Mouse (Mus musculus) lung, embryonic 16.5 days (tissue): Measurements from ENCODE around the gene Ipo13. TPM values are rescaled to one million over a fixed set of nuclear protein-coding genes. Genes with fewer than 3 reads are reported as not detected.

Experiments
- ATAC-seq: fragments of 200-750 bp; cut with Nextera tagmentation; 2 replicates; pipeline ENCODE4 v1.8.0; 2017; ENCODE audit warnings: low read depth, mild to moderate bottlenecking, moderate library complexity
- H3K27ac ChIP-seq: fragments of 300-500 bp; sonication (generic); 2 replicates; pipeline ENCODE4 v1.5.1; 2014; ENCODE audit warnings: mild to moderate bottlenecking, control low read depth, low read length
- H3K27me3 ChIP-seq: fragments of 300-500 bp; sonication (generic); 2 replicates; pipeline ENCODE4 v1.6.1; 2014; ENCODE audit warnings: low read depth, low read length, mixed read lengths; ENCODE audit not compliant: control insufficient read depth, insufficient read depth
- H3K36me3 ChIP-seq: fragments of 300-500 bp; sonication (generic); 2 replicates; pipeline ENCODE4 v1.6.1; 2014; ENCODE audit warnings: low read length; ENCODE audit not compliant: control insufficient read depth, insufficient read depth
- H3K4me1 ChIP-seq: fragments of 300-500 bp; sonication (generic); replicated peaks from 2 replicates; pipeline ENCODE4 v1.6.1; 2014; ENCODE audit warnings: low read length, mixed read lengths; ENCODE audit not compliant: control insufficient read depth, insufficient read depth
- H3K4me2 ChIP-seq: fragments of 300-500 bp; sonication (generic); 2 replicates; pipeline ENCODE4 v1.6.1; 2014; ENCODE audit warnings: low read depth, low read length, control low read depth
- H3K4me3 ChIP-seq: fragments of 300-500 bp; sonication (generic); 2 replicates; pipeline ENCODE4 v1.5.1; 2014; ENCODE audit warnings: mild to moderate bottlenecking, low read length, control low read depth
- H3K9ac ChIP-seq: fragments of 300-500 bp; sonication (generic); 2 replicates; pipeline ENCODE4 v1.6.1; 2014; ENCODE audit warnings: low read length, control low read depth
- H3K9me3 ChIP-seq: fragments of 300-500 bp; sonication (generic); 2 replicates; pipeline ENCODE4 v1.6.1; 2016; ENCODE audit warnings: low read length; ENCODE audit not compliant: control insufficient read depth
- WGBS: fragments of 180-500 bp; shearing (Covaris S2); extraction: QIAGEN DNeasy Blood & Tissue Kit; methylation state at CpG from one replicate; pipeline ENCODE4 v1.1.7; 2014; 5-methylcytosine and 5-hydroxymethylcytosine counted together
- polyA plus RNA-seq: library from polyadenylated mRNA; unstranded; fragments of >200 nt; fragmentation: Nextera tagmentation; extraction: Ambion mirVana; gene quantifications from 2 replicates; pipeline ENCODE4 v1.2.1, GENCODE M21; 2015

Gene Ipo13
- polyA plus RNA-seq, 1 experiment from 2014 or later, result 41.5 TPM

- Histone ChIP-seq H3K4me3 (no peak overlapping the region), H3K9me3 (no peaks in the 10 kb centered on the region), H3K4me2 (no peak overlapping the region), H3K27ac (no peak overlapping the region), H3K27me3 (no peaks in the 10 kb centered on the region), H3K4me1 (peaks cover 25% of the 10 kb centered on the region), H3K36me3 (no peaks in the 10 kb centered on the region), H3K9ac (no peak overlapping the region)
- no peak for ATAC-seq
- WGBS, result 79% methylated on average over 4 of the region's 4 CpGs
Observed at GRCm38 (mm10) chr4:117917402-117917801, 2.6 kb upstream of the Ipo13 start.

- peaks cover 9% of the 10 kb centered on the region; the same call in 1 of the 2 replicates for H3K36me3 ChIP-seq
- H3K27me3 ChIP-seq, result no peaks in the 10 kb centered on the region
- H3K4me2 ChIP-seq, result no peak overlapping the region
- H3K27ac ChIP-seq, result no peak overlapping the region
- no peak for ATAC-seq
- H3K4me1 ChIP-seq, result peaks cover 27% of the 10 kb centered on the region
- no peaks in the 10 kb centered on the region for H3K9me3 ChIP-seq
- H3K9ac ChIP-seq, result no peak overlapping the region
- H3K4me3 ChIP-seq, result no peak overlapping the region
- 62% methylated on average over 5 of the region's 5 CpGs for WGBS
Observed at GRCm38 (mm10) chr4:117916386-117916785, 1.6 kb upstream of the Ipo13 start.

- no peak for ATAC-seq
- WGBS, result 2% methylated on average over 19 of the region's 19 CpGs
- Histone ChIP-seq H3K4me3 (peak overlapping the region; percentile 83), H3K36me3 (peaks cover 9% of the 10 kb centered on the region; the same call in 1 of the 2 replicates), H3K27ac (no peak overlapping the region), H3K4me2 (peak overlapping the region; percentile 100), H3K9me3 (no peaks in the 10 kb centered on the region), H3K27me3 (no peaks in the 10 kb centered on the region), H3K9ac (peak overlapping the region; percentile 86), H3K4me1 (peaks cover 27% of the 10 kb centered on the region)
Observed at GRCm38 (mm10) chr4:117915489-117916105, 798 bp upstream of the Ipo13 start.

GRCm38 (mm10) chr4:117914031-117914430, 768 bp downstream of the Ipo13 start:
- Histone ChIP-seq H3K9me3 (no peaks in the 10 kb centered on the region), H3K27ac (no peak overlapping the region), H3K4me1 (peaks cover 27% of the 10 kb centered on the region), H3K4me2 (peak overlapping the region; percentile 100), H3K9ac (peak overlapping the region; percentile 86), H3K36me3 (peaks cover 9% of the 10 kb centered on the region; the same call in 1 of the 2 replicates), H3K4me3 (peak overlapping the region; percentile 83), H3K27me3 (no peaks in the 10 kb centered on the region)
- ATAC-seq, result peak; percentile 2; the same call in 1 of the 2 replicates
- WGBS, result 16% methylated on average over 8 of the region's 8 CpGs

GRCm38 (mm10) chr4:117913421-117913820, 1.4 kb downstream of the Ipo13 start:
- H3K27me3 ChIP-seq, result no peaks in the 10 kb centered on the region
- peak overlapping the region; percentile 100 for H3K4me2 ChIP-seq
- H3K4me3 ChIP-seq, result peak overlapping the region; percentile 83
- H3K36me3 ChIP-seq, result peaks cover 9% of the 10 kb centered on the region; the same call in 1 of the 2 replicates
- H3K9me3 ChIP-seq, result no peaks in the 10 kb centered on the region
- ATAC-seq, result no peak
- H3K9ac ChIP-seq, result no peak overlapping the region
- H3K4me1 ChIP-seq, result peaks cover 31% of the 10 kb centered on the region
- no peak overlapping the region for H3K27ac ChIP-seq
- WGBS, result 39% methylated on average over 3 of the region's 3 CpGs

- no peak for ATAC-seq
- H3K9me3 ChIP-seq, result no peaks in the 10 kb centered on the region
- no peak overlapping the region for H3K27ac ChIP-seq
- H3K4me1 ChIP-seq, result peaks cover 28% of the 10 kb centered on the region
- no peak overlapping the region for H3K4me3 ChIP-seq
- no peaks in the 10 kb centered on the region for H3K27me3 ChIP-seq
- H3K36me3 ChIP-seq, result peaks cover 9% of the 10 kb centered on the region; the same call in 1 of the 2 replicates
- H3K4me2 ChIP-seq, result peak overlapping the region; percentile 100; the same call in 1 of the 2 replicates
- peak overlapping the region; percentile 17; the same call in 1 of the 2 replicates for H3K9ac ChIP-seq
- WGBS, result 54% methylated on average over 7 of the region's 7 CpGs
Observed at GRCm38 (mm10) chr4:117912685-117913273, 2.0 kb downstream of the Ipo13 start.

GRCm38 (mm10) chr4:117912131-117912561, 2.7 kb downstream of the Ipo13 start:
- no peak overlapping the region for H3K4me2 ChIP-seq
- H3K27ac ChIP-seq, result no peak overlapping the region
- no peaks in the 10 kb centered on the region for H3K27me3 ChIP-seq
- H3K9me3 ChIP-seq, result no peaks in the 10 kb centered on the region
- peaks cover 28% of the 10 kb centered on the region for H3K4me1 ChIP-seq
- peaks cover 9% of the 10 kb centered on the region; the same call in 1 of the 2 replicates for H3K36me3 ChIP-seq
- H3K4me3 ChIP-seq, result no peak overlapping the region
- no peak for ATAC-seq
- 90% methylated on average over 13 of the region's 13 CpGs for WGBS
- H3K9ac ChIP-seq, result no peak overlapping the region

GRCm38 (mm10) chr4:117908834-117909453, 5.9 kb downstream of the Ipo13 start:
- ATAC-seq, result no peak
- Histone ChIP-seq H3K27me3 (no peaks in the 10 kb centered on the region), H3K27ac (no peak overlapping the region), H3K4me3 (no peak overlapping the region), H3K4me2 (no peak overlapping the region), H3K9me3 (no peaks in the 10 kb centered on the region), H3K36me3 (peaks cover 16% of the 10 kb centered on the region), H3K9ac (no peak overlapping the region), H3K4me1 (peaks cover 24% of the 10 kb centered on the region)
- 66% methylated on average over 8 of the region's 8 CpGs for WGBS

GRCm38 (mm10) chr4:117906196-117906595, 8.6 kb downstream of the Ipo13 start:
- Histone ChIP-seq H3K27ac (no peak overlapping the region), H3K4me1 (peaks cover 8% of the 10 kb centered on the region), H3K4me3 (no peak overlapping the region), H3K27me3 (no peaks in the 10 kb centered on the region), H3K4me2 (no peak overlapping the region), H3K36me3 (peaks cover 27% of the 10 kb centered on the region), H3K9ac (no peak overlapping the region), H3K9me3 (no peaks in the 10 kb centered on the region)
- WGBS, result 45% methylated on average over 3 of the region's 3 CpGs
- peak; percentile 84 for ATAC-seq
